Mouse (Mus musculus) forebrain, embryonic 13.5 days (tissue): Measurements from ENCODE around the gene Slc22a2. TPM values are rescaled to one million over a fixed set of nuclear protein-coding genes. Genes with fewer than 3 reads are reported as not detected.
"Not testable (repeated sequence)": the region's sequence is repeated elsewhere in the genome, so short reads cannot be mapped to it uniquely, and the experiment has no call there.

ENCODE experiments used
- ATAC-seq: fragments of 200-750 bp; cut with Nextera tagmentation; 2 replicates; pipeline ENCODE4 v1.8.0; 2017
- H3K27ac ChIP-seq: fragments of 300-500 bp; sonication (generic); 2 replicates; pipeline ENCODE4 v1.5.1; 2015; ENCODE audit warnings: inconsistent platforms, mild to moderate bottlenecking, moderate library complexity
- H3K27me3 ChIP-seq: fragments of 300-500 bp; sonication (generic); 2 replicates; pipeline ENCODE4 v1.6.1; 2015; ENCODE audit warnings: mild to moderate bottlenecking, inconsistent platforms
- H3K36me3 ChIP-seq: fragments of 300-500 bp; sonication (generic); 2 replicates; pipeline ENCODE4 v1.6.1; 2015; ENCODE audit warnings: mild to moderate bottlenecking, inconsistent platforms; ENCODE audit not compliant: poor library complexity, severe bottlenecking
- H3K4me1 ChIP-seq: fragments of 300-500 bp; sonication (generic); 2 replicates; pipeline ENCODE4 v1.6.1; 2015; ENCODE audit warnings: inconsistent platforms
- H3K4me2 ChIP-seq: fragments of 300-500 bp; sonication (generic); 2 replicates; pipeline ENCODE4 v1.6.1; 2015; ENCODE audit warnings: inconsistent platforms, mild to moderate bottlenecking, moderate library complexity
- H3K4me3 ChIP-seq: fragments of 300-500 bp; sonication (generic); 2 replicates; pipeline ENCODE4 v1.5.1; 2015; ENCODE audit warnings: mild to moderate bottlenecking, inconsistent platforms
- H3K9ac ChIP-seq: fragments of 300-500 bp; sonication (generic); 2 replicates; pipeline ENCODE4 v1.6.1; 2015; ENCODE audit warnings: mild to moderate bottlenecking, inconsistent platforms
- H3K9me3 ChIP-seq: fragments of 300-500 bp; sonication (generic); replicated peaks from 2 replicates; pipeline ENCODE4 v1.6.1; 2016; ENCODE audit warnings: inconsistent platforms
- WGBS: fragments of 180-500 bp; shearing (Covaris S2); methylation state at CpG from one replicate; pipeline ENCODE4 v1.1.7; 2015; 5-methylcytosine and 5-hydroxymethylcytosine counted together
- polyA plus RNA-seq: library from polyadenylated mRNA; unstranded; fragments of >200 nt; fragmentation: Nextera tagmentation; extraction: Ambion mirVana; gene quantifications from 2 replicates; pipeline ENCODE4 v1.2.1, GENCODE M21; 2015

The Slc22a2 gene
- polyA plus RNA-seq = 0.17 TPM in 1 of 2 replicates, not detected in the other

- H3K9me3 ChIP-seq = no peaks in the 10 kb centered on the region
- H3K4me3 ChIP-seq = no peak within 1 kb of the TSS
Measured at GRCm38 (mm10) chr17:12583991-12584390, at the start of gene Slc22a2. TSS of gene Slc22a2 (plus strand) at chr17:12584132.

GRCm38 (mm10) chr17:12534353-12535145 is 49.4 kb upstream of the Slc22a2 start:
- Histone ChIP-seq H3K27ac (no peak overlapping the region), H3K4me1 (no peaks in the 10 kb centered on the region), H3K9me3 (no peaks in the 10 kb centered on the region), H3K27me3 (no peaks in the 10 kb centered on the region), H3K4me3 (no peak overlapping the region), H3K4me2 (no peak overlapping the region), H3K9ac (no peak overlapping the region), H3K36me3 (no peaks in the 10 kb centered on the region)
- ATAC-seq = no peak
- 66% methylated on average over 13 of the region's 13 CpGs for WGBS

More at GRCm38 (mm10) chr17:12583991-12584390, at the start of gene Slc22a2:
- Histone ChIP-seq H3K4me2 (no peak within 1 kb of the TSS), H3K27ac (no peak within 1 kb of the TSS), H3K9ac (no peak within 1 kb of the TSS), H3K36me3 (no peaks in the 10 kb centered on the region), H3K4me1 (peaks cover 4% of the 10 kb centered on the region), H3K27me3 (no peaks in the 10 kb centered on the region)
- 89% methylated on average over 10 of the region's 10 CpGs for WGBS
- ATAC-seq = no peak

GRCm38 (mm10) chr17:12562215-12562614 is 21.7 kb upstream of the Slc22a2 start:
- Histone ChIP-seq H3K4me1 (no peaks in the 10 kb centered on the region), H3K4me3 (no peak overlapping the region), H3K27ac (no peak overlapping the region), H3K9ac (no peak overlapping the region), H3K9me3 (peaks cover 14% of the 10 kb centered on the region), H3K4me2 (no peak overlapping the region), H3K27me3 (no peaks in the 10 kb centered on the region), H3K36me3 (no peaks in the 10 kb centered on the region)
- WGBS = 90% methylated on average over 4 of the region's 4 CpGs
- ATAC-seq = no peak

- not testable (repeated sequence) for ATAC-seq, H3K9me3 ChIP-seq, H3K4me1 ChIP-seq, H3K9ac ChIP-seq, H3K4me2 ChIP-seq, H3K4me3 ChIP-seq, H3K27me3 ChIP-seq, H3K36me3 ChIP-seq, H3K27ac ChIP-seq
- 89% methylated on average over 6 of the region's 6 CpGs for WGBS
Measured at GRCm38 (mm10) chr17:12564481-12565000, 19.4 kb upstream of the Slc22a2 start.

GRCm38 (mm10) chr17:12565443-12565842 is 18.5 kb upstream of the Slc22a2 start:
- no peak overlapping the region for H3K9ac ChIP-seq
- WGBS = 93% methylated on average over 6 of the region's 6 CpGs
- H3K9me3 ChIP-seq = no peaks in the 10 kb centered on the region; the same call in none of the 2 replicates
- no peaks in the 10 kb centered on the region for H3K36me3 ChIP-seq
- no peak overlapping the region for H3K4me3 ChIP-seq
- H3K27ac ChIP-seq = no peak overlapping the region
- no peaks in the 10 kb centered on the region for H3K27me3 ChIP-seq
- ATAC-seq = no peak
- H3K4me2 ChIP-seq = no peak overlapping the region
- no peaks in the 10 kb centered on the region for H3K4me1 ChIP-seq

GRCm38 (mm10) chr17:12571316-12571715 is 12.6 kb upstream of the Slc22a2 start:
- no peak for ATAC-seq
- Histone ChIP-seq H3K9me3 (no peaks in the 10 kb centered on the region), H3K27me3 (no peaks in the 10 kb centered on the region), H3K4me2 (no peak overlapping the region), H3K4me3 (no peak overlapping the region), H3K4me1 (no peaks in the 10 kb centered on the region), H3K9ac (no peak overlapping the region), H3K36me3 (no peaks in the 10 kb centered on the region), H3K27ac (no peak overlapping the region)
- WGBS = 84% methylated on average over 6 of the region's 6 CpGs

- no peaks in the 10 kb centered on the region for H3K36me3 ChIP-seq
- H3K4me2 ChIP-seq = no peak overlapping the region
- H3K4me3 ChIP-seq = no peak overlapping the region
- no peak for ATAC-seq
- no peaks in the 10 kb centered on the region for H3K9me3 ChIP-seq
- WGBS = 84% methylated on average over 9 of the region's 9 CpGs
- H3K27ac ChIP-seq = no peak overlapping the region
- no peaks in the 10 kb centered on the region for H3K27me3 ChIP-seq
- H3K9ac ChIP-seq = no peak overlapping the region
- H3K4me1 ChIP-seq = no peaks in the 10 kb centered on the region
Measured at GRCm38 (mm10) chr17:12571924-12572463, 11.9 kb upstream of the Slc22a2 start.

- ATAC-seq = no peak
- 85% methylated on average over 6 of the region's 6 CpGs for WGBS
- Histone ChIP-seq H3K27ac (no peak overlapping the region), H3K4me1 (no peaks in the 10 kb centered on the region), H3K9ac (no peak overlapping the region), H3K9me3 (no peaks in the 10 kb centered on the region), H3K27me3 (no peaks in the 10 kb centered on the region), H3K4me3 (no peak overlapping the region), H3K4me2 (no peak overlapping the region), H3K36me3 (no peaks in the 10 kb centered on the region)
Measured at GRCm38 (mm10) chr17:12575391-12575790, 8.5 kb upstream of the Slc22a2 start.

- Histone ChIP-seq H3K27me3 (no peaks in the 10 kb centered on the region), H3K4me2 (no peak overlapping the region), H3K9me3 (no peaks in the 10 kb centered on the region), H3K9ac (no peak overlapping the region), H3K27ac (no peak overlapping the region), H3K36me3 (no peaks in the 10 kb centered on the region), H3K4me1 (no peaks in the 10 kb centered on the region), H3K4me3 (no peak overlapping the region)
- no peak for ATAC-seq
- WGBS = 92% methylated on average over 7 of the region's 7 CpGs
Measured at GRCm38 (mm10) chr17:12577096-12577495, 6.8 kb upstream of the Slc22a2 start.

- Histone ChIP-seq H3K27me3 (no peaks in the 10 kb centered on the region), H3K4me3 (no peak overlapping the region), H3K4me2 (no peak overlapping the region), H3K9ac (no peak overlapping the region), H3K36me3 (no peaks in the 10 kb centered on the region), H3K9me3 (no peaks in the 10 kb centered on the region), H3K27ac (no peak overlapping the region), H3K4me1 (peaks cover 7% of the 10 kb centered on the region)
- 87% methylated on average over 2 of the region's 2 CpGs for WGBS
- ATAC-seq = no peak
Measured at GRCm38 (mm10) chr17:12585366-12585765, 1.4 kb downstream of the Slc22a2 start.

GRCm38 (mm10) chr17:12586966-12587365 is 3.0 kb downstream of the Slc22a2 start:
- no peaks in the 10 kb centered on the region for H3K36me3 ChIP-seq
- no peak for ATAC-seq
- no peaks in the 10 kb centered on the region for H3K9me3 ChIP-seq
- H3K4me1 ChIP-seq = peaks cover 7% of the 10 kb centered on the region
- WGBS = 84% methylated on average over 11 of the region's 11 CpGs
- H3K9ac ChIP-seq = no peak overlapping the region
- no peak overlapping the region for H3K4me2 ChIP-seq
- no peak overlapping the region for H3K4me3 ChIP-seq
- no peak overlapping the region for H3K27ac ChIP-seq
- no peaks in the 10 kb centered on the region for H3K27me3 ChIP-seq

GRCm38 (mm10) chr17:12588801-12589247 is 4.9 kb downstream of the Slc22a2 start:
- Histone ChIP-seq H3K4me2 (no peak overlapping the region), H3K9ac (no peak overlapping the region), H3K36me3 (no peaks in the 10 kb centered on the region), H3K4me1 (peaks cover 7% of the 10 kb centered on the region), H3K4me3 (no peak overlapping the region), H3K27ac (no peak overlapping the region), H3K9me3 (no peaks in the 10 kb centered on the region; the same call in 1 of the 2 replicates), H3K27me3 (no peaks in the 10 kb centered on the region)
- no peak for ATAC-seq
- 51% methylated on average over 9 of the region's 9 CpGs for whole genome bisulfite sequencing
